Mouse (Mus musculus): Measurements from ENCODE around the gene Mob3c.

DNA sequence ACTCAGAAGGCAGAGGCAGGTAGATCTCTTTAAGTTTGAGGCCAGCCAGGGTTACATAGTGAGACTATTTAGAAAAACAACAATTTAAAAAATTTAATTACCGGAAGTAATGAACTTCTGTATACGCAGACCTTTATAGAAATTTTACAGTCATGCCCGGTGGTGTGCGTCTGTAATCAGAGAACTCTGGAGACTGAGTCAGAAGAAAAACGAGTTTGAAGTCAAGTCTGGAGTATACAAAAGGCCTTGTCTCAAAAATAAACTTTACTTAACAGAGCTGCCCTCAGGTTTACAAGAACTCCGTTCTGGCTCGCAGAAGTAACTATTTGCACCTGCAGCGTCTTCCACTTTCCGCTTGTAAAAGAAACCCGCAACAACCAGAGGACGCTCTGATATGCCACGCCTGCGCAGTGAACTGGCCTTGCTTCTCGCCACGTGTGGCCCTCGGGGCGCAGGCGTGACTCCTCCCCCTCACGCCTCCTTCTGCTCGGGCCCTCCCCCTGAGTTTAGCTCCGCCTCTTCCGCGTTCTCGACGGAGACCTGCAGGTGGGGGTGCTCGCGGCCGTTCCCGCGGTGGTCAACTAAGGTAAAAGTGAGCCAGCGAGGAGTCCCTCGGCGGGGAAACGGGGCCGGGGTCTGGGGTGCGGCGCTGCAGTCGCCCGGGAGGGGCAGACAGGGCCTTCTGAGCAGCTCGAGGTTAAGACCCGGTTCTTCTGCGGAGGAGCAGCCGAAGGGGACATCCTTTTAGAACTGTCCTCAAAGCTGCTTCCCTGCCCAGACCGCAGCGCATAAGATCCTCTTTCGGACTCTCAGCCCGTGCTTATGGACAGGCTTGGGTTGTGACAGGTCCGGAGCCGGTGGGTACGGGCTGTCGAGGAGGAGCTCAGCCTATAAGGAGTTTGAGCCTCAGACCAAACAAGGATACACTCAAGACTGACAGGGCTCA is 11.1 kb downstream of the Mob3c start, which contains the start of gene Mknk1:
- TF ChIP-seq CTCF (IDR thresholded peaks at IDR 0.05; ENCODE audit: extremely low read depth, insufficient read depth, insufficient read length, insufficient replicate concordance) (no peak), POLR2A (IDR thresholded peaks at IDR 0.05; ENCODE audit: low read depth, low read length) (no peak)

Measured in spleen, adult 2 months (tissue).